Mouse (Mus musculus) embryo, embryonic 11 days (tissue): ENCODE data around the gene H1f0.

ENCODE experiments used
- DNase-seq: peaks from one replicate; pipeline ENCODE4 v3.0.0-alpha.2; 2015

H1f0 gene

DNA sequence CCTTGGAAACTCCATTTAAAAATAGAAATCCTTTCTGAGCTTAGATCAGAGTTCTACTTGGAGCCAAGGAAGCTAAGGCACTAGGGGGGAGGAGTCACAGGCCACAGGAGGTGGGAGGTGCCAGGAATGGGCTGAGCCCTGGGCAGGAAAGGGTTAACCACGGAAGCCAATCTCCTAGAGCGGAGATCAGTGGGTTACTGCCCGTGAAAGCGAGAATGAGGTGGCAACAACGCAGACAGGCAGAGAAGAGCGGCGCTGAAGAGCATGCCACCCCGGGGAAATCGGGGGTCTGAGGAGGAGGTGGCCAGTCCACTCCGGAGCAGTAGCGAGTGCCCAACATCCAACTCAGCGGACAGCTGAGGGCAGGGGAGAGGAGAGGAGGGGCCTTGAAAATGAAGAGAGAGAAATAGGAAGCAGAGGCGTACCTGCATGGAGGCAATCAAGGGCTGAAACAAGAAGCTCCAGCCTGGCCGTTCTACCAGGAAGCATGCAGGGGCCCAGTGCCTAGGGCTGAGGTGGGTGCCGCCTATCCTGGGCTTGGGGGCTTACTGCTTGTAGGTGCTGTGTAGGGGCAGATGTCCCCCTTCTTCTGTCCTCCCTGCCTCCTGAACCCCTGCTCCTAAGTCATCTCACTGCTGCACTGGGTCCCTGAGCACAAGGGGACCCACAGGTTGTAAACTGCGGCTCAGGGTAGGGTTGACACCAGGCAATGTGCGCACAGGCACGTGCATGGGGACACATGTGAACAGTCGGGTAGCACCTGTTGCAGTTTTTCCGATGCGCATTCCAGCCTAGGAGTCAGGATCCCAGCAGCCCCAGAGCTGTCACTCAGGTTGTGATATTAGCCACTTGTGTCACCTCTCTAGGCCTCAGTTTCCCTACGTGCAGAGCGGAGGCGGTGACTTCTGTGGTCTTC is 12.5 kb downstream of the H1f0 start:
- DNase-seq = peak; percentile 58

DNA sequence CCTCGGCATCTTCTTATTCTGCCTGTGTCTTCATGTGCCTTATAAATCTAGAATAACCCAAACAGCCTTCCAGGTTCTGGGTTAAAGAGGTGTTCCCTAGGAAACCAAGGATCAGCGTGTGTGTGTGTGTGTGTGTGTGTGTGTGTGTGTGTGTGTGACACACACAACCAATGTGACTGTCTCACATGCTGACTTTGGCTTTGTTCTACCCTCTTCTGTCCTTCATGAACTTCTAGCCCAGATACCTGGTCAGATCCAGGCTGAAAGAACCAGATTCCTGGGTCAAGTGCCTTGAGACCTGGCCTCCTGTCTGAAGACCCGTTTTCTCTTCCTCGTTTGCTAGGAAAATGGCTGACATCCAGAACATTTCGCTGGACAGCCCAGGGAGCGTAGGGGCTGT is 13.3 kb downstream of the H1f0 start, which contains the start of gene Galr3:
Gene Galr3 (plus strand): TSS at position 301 of the 400 bp plus-strand sequence.
- no peak for DNase-seq

DNA sequence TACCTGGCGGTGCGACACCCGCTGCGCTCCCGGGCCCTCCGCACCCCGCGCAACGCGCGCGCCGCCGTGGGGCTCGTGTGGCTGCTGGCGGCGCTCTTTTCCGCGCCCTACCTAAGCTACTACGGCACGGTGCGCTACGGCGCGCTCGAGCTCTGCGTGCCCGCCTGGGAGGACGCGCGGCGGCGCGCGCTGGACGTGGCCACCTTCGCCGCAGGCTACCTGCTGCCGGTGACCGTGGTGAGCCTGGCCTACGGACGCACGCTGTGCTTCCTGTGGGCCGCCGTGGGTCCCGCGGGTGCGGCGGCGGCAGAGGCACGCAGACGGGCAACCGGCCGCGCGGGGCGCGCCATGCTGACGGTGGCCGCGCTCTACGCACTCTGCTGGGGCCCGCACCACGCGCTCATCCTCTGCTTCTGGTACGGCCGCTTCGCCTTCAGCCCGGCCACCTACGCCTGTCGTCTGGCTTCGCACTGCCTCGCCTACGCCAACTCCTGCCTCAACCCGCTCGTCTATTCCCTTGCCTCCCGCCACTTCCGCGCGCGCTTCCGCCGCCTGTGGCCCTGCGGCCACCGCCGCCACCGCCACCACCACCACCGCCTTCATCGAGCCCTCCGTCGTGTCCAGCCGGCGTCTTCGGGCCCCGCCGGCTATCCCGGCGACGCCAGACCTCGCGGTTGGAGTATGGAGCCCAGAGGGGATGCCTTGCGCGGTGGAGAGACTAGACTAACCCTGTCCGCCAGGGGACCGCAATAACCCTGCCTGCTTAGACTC is 14.7 kb downstream of the H1f0 start:
- DNase-seq = peak; percentile 70

DNA sequence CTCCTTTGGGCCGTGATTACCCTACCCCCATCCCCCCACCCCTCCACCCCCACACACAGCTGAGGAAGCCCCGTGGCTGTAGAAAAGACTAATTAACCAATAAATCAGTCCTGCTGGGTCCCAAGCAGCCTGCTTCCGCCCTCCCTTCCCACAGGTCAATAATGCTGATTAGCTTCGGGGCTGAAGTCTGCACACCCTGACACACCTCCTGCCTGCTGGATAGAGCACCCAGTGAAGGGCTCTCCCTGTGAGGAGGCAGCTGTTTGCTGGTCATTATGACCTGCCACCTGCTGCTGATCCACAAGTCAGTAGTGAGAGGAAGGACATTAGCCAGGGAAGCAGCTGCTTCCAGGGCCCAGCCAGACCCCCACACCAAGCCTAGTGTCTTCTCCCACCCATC is 16.6 kb downstream of the H1f0 start:
- DNase-seq = peak; percentile 57

DNA sequence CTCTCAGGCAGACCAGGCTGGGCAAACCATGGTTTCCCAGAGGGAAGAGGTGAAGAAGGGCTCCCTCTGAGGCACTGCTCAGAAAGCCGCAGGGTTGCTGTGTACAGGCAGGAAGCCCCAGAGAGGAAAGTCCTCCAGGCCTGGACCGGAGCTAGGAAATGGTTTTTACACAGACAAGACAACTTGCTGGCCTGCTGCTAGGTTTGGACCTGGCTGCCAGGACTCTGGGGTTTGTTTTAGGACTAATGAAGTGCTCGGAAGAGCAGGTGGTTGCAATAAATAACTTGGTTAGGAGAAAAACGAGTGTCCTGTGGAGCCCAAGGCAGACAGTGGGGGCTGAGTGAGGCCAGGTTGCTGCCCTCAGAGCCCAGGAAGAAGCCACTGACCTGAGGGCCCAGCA is 19.9 kb downstream of the H1f0 start:
- DNase-seq = no peak

DNA sequence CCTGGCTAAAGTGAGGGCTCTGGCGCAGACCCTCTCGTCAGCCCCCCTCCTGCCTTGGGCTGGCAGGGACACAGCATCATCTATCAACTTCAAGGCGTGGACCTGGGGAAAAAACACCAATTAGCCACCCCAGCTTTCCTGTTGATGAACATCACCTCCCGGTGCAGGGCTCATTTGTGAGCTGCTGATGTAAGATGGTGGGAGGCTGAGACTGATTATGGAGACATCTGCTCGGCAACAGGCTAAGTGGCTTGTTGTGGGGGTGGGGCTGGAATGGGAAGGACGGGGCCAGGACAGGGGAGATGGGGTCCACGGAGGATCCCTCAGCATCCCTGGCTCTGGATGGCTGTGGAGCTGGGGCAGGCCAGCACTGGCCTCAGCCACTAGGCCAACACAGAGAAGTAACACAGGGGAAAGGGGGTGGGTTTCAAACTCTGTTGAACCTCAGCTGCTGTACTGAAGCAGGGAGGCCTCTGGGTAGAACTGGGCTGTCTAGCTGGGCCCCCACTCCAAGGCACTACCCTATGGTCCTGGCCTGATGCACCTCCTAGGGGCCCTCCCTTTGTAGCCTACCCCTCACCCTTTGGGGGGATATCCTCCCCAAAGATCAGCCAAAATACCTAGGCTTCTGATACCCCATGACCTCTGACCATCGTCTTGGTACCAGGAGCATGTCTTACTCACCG is 22.1 kb downstream of the H1f0 start:
- no peak for DNase-seq

DNA sequence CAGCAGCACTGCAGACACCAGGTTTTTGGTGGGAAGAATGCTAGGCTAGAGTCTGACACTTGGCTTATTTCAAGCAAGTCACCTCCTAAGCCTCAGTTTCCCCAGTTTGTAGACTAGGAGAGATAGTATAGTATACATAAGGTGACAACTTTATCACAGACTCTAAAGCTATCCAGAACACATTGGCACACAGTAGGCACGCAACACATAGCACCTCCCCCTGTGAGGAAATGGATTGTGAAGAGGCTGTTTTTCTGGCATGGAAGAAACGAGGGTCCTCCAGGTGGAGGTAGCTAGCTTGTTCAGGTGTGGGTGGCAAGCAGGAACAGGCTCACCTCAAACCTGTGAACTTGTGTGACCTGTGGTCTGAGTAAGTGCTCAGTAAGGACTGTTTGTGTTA is 22.7 kb downstream of the H1f0 start:
- no peak for DNase-seq

DNA sequence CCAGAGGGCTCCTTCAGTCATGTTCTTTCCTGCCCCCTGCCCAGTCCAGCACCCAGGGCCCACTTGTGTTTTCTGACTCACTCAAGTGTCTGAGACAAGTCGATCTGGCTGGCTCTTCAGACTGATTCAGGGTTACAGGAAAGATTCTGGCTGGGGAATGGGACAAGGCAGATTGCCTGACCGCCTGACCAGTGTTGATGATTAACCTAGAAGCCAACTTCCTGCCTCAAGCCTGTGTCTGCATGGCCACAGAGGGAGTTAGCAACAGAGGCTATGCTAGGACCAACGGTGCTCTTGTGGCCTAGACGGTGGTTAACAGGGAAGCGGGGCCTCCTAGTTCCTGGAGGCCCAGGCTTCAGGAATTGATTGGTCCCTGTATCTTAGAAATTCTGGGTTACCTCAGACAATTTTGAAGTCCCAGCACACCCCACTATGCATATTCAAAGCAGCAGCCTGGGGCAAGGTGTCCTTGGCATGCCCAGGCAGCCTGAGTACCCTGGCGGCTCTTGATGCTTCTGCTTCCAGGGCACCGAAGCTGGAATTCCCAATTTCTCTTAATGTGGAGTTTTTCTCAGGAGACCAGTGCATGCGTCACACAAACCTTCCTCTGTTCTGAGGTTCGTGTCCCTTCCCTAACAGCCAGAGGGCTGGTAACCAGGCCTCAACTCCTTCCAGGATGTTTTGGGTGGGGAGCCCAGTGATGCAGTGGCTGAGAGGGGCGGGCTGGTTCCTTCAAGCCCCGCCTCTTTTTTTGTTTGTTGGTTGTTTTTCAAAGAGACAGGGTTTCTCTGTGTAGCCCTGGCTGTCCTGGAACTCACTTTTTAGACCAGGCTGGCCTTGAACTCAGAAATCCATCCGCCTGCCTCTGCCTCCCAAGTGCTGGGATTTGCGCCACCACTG is 23.5 kb downstream of the H1f0 start:
- no peak for DNase-seq

DNA sequence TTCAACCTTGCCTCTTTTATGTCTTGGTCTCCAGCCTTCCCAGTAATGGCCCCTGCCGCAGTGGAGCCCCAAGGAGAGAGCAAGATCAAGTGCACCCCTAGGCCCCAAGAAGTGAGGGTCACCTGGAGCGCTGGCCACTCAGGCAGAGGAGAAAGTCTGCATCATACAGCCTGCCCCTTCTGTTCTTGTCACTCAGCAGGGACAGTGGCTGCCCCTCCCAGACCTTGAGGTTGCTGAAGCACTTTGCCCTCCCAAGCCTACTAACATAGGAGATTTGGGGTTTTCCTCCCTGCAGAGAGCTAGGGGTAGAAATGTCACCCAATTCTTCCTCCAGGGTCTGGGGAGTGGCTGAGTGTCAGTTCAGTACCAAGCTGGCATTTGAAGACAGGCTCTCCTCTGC is 24.1 kb downstream of the H1f0 start:
- DNase-seq = no peak

DNA sequence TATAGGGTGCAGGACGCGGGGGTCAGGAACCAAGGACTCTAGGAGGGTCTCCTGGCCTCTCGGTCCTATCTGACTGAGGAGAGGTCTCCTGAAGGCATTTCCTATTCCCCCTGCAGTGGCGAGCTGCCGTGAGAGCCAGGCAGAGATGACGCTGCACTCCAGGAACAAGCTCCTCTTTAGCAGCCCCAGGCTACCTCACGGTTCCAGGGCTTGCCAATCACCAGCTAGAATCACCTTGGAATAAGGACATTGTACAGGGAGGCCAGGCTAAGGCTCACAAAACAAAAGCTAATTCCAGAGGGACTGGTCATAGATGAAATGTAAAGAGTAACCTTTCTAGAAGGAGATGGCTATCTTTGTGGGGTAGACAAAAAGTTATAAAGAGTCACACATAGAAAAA is 28.4 kb downstream of the H1f0 start:
- no peak for DNase-seq

DNA sequence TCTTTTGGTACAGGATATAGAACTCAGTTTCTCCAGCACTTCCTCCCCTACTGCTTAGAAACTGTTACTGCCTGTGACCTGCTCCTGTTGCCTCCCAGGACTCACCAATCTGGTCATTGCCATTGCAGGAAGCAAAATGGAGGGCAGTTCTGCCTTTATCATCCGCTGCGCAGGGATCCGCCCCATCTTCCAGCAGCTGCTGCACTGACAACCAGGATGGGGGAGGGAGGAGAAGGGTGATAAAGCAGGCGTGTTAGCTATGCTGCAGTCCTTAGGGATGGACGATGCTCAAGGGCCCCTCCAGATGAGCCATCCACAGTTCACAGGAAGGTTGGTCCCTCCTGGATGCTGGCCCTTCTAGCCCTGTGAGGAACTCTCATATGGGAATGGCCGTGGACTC is 29.6 kb downstream of the H1f0 start:
- DNase-seq = no peak

DNA sequence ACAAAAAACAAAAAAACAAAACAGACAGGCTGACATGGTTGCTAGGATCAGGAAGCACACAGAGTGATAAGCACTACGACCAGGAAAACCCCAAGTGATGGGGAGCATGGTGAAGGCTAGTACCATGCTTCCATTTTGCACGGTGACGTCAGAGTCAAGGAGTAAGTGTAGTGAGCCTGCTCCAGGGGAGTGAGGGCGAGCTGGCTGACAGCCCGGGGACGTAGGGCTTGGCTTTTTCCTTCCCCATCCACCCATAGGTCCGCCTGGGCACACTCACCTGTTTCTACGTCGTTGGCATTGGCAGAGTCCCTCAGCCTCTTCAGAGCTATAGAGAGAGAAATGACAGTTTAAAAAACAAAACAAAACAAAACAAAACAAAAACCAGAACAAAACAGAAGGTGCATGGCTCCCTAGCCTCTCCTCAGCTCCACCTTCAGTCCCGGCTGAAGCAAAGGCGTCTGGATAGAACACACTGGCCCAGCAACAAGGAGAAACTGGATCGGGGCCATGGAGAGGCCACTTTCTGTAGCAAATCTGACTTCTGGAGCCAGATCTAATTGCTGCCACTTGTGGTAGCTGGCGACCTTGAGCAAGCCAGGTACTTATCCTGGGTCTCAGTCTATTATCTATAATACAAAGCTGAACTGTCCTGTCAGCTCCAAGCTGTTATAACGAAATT is 32.8 kb downstream of the H1f0 start:
- no peak for DNase-seq

DNA sequence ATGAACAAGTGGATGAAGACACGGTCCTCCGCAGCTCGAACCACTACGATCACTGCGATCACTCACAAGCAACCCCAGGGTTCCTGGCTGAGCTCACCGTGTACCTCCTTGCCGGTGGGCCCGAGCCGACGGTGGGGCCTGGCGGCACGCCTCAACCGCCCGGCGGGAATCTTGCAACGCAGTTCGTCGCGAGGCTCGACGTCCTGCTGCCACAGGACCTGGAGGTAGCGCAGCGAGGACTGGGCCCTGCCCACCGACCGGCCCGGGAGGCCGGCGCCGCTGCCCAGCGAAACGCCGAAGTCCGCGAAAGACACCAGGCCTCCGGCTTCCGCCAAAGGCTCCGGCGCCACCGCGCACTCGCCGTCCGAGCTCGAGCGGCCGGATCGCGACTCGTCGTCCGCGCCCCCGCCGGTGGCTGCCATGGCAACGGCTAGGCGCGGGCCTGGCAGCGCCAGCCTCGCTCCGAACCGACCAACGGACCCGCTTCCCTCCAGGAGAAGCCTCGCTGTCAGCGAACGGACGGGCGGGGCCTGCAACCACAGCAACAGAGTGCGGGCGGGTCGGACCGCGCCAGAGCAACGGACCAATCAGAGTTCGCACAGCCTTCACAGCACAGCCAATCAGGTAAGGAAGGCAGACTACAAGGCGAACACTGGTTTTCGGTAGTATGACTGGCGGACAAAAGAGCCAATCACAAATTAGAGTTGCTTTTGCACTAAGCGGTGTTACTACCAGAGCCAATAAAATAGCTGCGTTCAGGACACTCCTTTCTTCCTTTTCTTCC is 34.3 kb downstream of the H1f0 start, which contains the start of gene Ankrd54:
Gene Ankrd54 (minus strand): TSS at position 518 of the 784 bp plus-strand sequence.
- DNase-seq = peak; percentile 98

DNA sequence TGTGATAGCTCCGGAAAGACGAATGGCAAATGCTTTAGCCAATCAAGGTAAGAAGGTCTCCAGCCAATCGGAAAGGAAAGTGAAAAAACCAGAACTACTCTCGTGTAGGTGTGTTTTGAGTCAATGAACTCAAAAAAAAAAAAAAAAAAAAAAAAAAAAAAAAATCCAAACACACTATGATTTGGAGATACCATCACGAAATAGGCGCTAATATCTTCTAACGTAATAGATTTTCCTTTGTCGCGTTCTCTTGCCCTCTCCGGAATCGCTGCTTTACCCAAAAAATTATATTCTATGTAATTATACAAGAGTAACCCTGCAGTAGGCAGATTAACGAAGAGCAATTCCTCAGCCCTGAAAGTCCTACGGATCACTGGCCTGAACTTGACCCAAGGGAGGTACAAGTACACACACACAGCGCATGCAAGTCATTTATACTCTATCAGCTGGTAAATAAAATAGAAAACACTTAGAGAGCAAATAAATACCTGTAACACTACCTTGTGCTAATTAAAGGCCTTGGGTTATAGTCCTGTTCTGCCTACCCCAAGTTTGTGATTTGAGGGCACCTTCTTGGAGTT is 35.0 kb downstream of the H1f0 start:
- DNase-seq = no peak

DNA sequence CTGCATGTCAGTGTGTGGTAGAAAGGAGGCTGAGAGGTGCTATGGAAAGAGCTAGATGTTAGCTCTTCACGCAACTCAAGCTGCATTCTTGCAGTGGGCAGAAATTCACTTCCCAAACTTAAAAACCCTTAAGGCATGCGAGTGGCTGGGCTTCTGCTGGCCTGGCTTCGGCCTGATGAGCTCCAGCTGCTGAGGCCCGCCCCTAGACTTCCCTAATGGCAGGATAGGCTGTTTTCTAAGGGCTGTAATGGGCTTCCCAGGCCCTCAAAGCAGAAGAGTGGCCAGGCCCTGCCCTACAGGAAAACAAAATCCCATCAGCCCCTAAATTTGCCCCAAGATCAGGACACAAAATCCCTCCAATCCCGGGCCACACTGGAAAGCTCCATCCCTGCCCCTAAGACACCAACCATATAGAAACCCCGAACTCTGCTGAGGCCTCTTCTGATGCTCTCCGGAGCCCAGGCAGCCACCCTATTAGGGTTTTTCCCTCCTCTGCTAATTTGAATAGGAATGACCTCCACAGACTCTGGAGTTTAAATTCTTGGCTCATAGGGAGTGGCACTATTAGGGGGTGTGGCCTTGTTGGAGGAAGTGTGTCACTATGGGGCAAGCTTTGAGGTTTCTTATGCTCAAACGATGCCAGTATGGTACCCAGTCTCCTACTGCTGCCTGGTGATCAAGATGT is 37.0 kb downstream of the H1f0 start:
- DNase-seq = no peak

DNA sequence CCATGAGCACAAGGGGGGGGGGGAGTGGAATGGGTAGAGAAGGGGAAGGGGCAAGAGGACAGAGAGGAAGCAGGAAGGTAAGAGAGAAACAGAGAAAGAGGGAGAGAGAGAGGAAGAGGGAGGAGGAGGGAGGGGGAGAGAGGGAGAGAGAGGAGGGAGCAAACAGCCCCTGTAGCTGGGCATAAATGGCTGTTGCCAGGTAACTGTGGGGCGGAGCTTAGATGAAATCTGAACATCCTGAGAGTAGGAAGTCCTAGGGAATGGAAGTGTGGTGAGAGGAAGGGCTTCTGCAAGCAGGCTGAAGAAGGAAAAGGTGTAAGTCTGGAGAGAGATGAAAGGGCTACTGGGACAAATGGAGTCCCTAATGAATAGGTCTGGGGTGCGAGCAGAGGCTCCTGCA is 38.0 kb downstream of the H1f0 start:
- peak; percentile 48 for DNase-seq

DNA sequence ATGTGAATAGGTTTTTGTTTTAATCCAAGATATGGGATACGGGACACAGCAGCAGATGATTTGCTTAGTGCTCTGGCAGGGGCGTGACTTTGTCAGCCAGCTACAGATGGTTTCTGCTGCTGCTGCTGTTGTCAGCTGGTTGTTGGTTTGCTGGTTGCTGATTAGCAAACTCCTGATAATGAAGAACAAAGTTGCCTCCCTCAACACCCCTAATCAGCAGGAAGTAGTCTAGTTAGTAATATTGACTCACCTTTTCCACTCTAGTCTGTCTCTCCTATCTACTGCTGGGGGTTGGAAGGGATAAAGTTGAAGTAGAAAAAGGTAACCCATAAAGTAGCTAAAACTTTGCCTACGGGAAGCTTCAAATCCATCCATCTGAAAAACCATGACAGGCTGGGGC is 39.4 kb downstream of the H1f0 start:
- DNase-seq = no peak

DNA sequence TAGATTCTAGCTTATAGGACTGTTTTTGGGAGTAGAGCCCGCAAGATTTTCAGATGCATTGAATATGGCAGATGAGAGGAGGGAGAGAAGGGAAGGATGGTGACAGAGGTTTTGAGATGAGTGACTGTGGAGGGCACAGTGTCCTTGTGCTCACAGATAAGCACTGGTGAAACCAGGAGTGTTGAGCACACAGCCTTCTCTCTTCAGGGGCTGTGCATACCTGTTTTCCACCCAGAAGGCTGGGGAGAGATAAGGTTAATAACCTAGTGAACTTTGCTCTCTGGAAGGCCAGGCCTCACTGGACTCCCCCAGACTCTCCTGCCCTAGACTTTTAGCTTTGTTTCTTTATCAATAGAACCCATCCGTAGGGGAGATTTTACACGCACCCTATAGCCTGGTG is 40.2 kb downstream of the H1f0 start:
- DNase-seq = no peak

DNA sequence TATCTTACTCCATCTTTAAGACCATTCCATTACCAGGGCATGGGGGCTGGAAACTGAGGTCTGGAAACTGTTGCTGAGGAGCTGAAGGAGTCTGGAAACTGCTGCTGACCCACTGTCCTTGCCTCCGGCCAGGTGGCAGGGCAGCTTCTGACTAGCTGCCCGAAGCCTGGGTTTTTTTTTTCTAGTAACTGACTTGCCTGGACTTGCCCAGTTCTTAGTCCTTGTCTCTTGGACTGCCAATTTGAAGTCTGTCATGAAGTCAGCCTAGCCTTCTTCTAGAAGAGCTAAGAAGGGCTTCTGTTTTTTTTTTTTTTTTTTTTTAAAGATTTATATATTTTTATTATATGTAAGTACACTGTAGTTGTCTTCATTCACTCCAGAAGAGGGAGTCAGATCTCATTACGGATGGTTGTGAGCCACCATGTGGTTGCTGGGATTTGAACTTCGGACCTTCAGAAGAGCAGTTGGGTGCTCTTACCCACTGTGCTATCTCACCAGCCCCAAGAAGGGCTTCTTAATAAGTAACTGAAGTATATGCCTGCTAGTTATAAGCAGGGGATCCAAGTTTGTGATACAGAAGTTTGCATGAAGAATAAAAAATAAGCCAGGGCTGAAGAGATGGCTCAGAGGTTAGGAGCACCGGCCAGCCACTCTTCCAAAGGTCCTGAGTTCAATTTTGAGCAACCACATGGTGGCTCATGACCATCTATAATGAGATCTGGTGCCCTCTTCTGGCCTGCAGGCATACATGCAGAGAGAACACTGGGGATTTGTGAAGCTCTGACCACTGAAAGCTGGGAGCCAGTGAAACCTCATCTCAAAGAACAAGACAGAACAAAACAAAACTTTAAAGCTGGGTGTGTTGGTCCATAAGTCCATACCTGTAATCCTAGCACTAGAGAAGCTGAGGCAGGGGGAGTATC is 43.1 kb downstream of the H1f0 start:
- peak; percentile 53 for DNase-seq
